In genomic region chr10:14055533-14055981, GRCm38 (mm10) we compare ENCODE assay signal across 7 mouse cellular contexts.
A peak's percentile ranks its signal among the peaks of the same experiment; 100 is the strongest.
DNase-seq lines count a peak whose midpoint lies in the region; ATAC-seq and TF ChIP-seq lines count a peak whose summit lies in the region.

No protein-coding gene starts in this region.

- peaks cover 2% of the 10 kb centered on the region; the same call in 1 of the 2 replicates for H3K79me2 ChIP-seq in heart, adult 2 months (replicated peaks; ENCODE audit: control insufficient read depth, insufficient read depth, low read length)

- peak; percentile 20 to 30 for DNase-seq in right cerebral cortex, postnatal 10 days (ENCODE audit: low spot score in 2 of 2)
- DNase-seq in right cerebral cortex, adult 18-20 months, result no peak
- peak; percentile 85 for DNase-seq in cerebellum, adult 9-11 months
- DNase-seq in heart, adult 2 months, result peak; percentile 60 to 63
- DNase-seq in retina, postnatal 1 day, result peak; percentile 60
- DNase-seq in right cerebral cortex, adult 2 months (ENCODE audit: low spot score in 2 of 2), result no peak

- no peak for TF ChIP-seq EP300 in heart, adult 2 months (IDR thresholded peaks at IDR 0.05; ENCODE audit: insufficient read depth, low read depth, low read length)

- no peak overlapping the region for H3K4me2 ChIP-seq in kidney, embryonic 16.5 days (replicated peaks; ENCODE audit: low read depth, low read length)

- H3K27ac ChIP-seq in heart, adult 2 months, result peak overlapping the region; percentile 81
- peak overlapping the region; percentile 59; the same call in 1 of the 2 replicates for H3K27ac ChIP-seq in kidney, embryonic 16.5 days (ENCODE audit: low read length)

- TF ChIP-seq CTCF in heart, adult 2 months (IDR thresholded peaks at IDR 0.05), result no peak

- H3K4me1 ChIP-seq in heart, adult 2 months (ENCODE audit: control insufficient read depth, insufficient read depth, low read length), result peaks cover 24% of the 10 kb centered on the region
- H3K4me1 ChIP-seq in kidney, embryonic 16.5 days (ENCODE audit: insufficient read depth, low read length), result peaks cover 25% of the 10 kb centered on the region

- peak; percentile 75; the same call in 1 of the 2 replicates for ATAC-seq in kidney, embryonic 16.5 days (ENCODE audit: low FRiP score, low TSS enrichment)

- no peaks in the 10 kb centered on the region for H3K27me3 ChIP-seq in heart, adult 2 months (ENCODE audit: control insufficient read depth, insufficient read depth, low read length)
- no peaks in the 10 kb centered on the region for H3K27me3 ChIP-seq in kidney, embryonic 16.5 days (ENCODE audit: insufficient read depth, low read length)

- H3K36me3 ChIP-seq in heart, adult 2 months (ENCODE audit: control insufficient read depth, insufficient read depth, low read length), result peaks cover 29% of the 10 kb centered on the region
- H3K36me3 ChIP-seq in kidney, embryonic 16.5 days (ENCODE audit: insufficient read depth, low read length), result no peaks in the 10 kb centered on the region

- WGBS in heart, adult 2 months, result 5% methylated on average over 9 of the region's 9 CpGs
- WGBS in kidney, embryonic 16.5 days, result 14% methylated on average over 9 of the region's 9 CpGs

- H3K9me3 ChIP-seq in kidney, embryonic 16.5 days (ENCODE audit: low read length), result no peaks in the 10 kb centered on the region

- no peak for TF ChIP-seq POLR2A in heart, adult 2 months (IDR thresholded peaks at IDR 0.05; ENCODE audit: insufficient read depth, low read depth, low read length)

- peak overlapping the region; percentile 5; the same call in 1 of the 2 replicates for H3K9ac ChIP-seq in heart, adult 2 months (ENCODE audit: low read depth, low read length)
- H3K9ac ChIP-seq in kidney, embryonic 16.5 days (replicated peaks; ENCODE audit: low read length), result no peak overlapping the region

- no peak overlapping the region for H3K4me3 ChIP-seq in heart, adult 2 months
- no peak overlapping the region for H3K4me3 ChIP-seq in kidney, embryonic 16.5 days (ENCODE audit: low read length)

- intact Hi-C loops in heart, adult 2 months (cut with DNase I), result loop anchor here (5.0 kb wide), 2 partner anchors 38 to 733 kb away; no protein-coding TSS in a partner anchor

Comparison
In these comparisons a context has a peak if more than half of its experiments do, and no peak if none do; other contexts are left out.
1. DNase-seq: peak in right cerebral cortex, postnatal 10 days (2 of 2), cerebellum, adult 9-11 months (single experiment), heart, adult 2 months (2 of 2) and retina, postnatal 1 day (single experiment); none in right cerebral cortex, adult 18-20 months (single experiment) and right cerebral cortex, adult 2 months (0 of 2).